Mouse (Mus musculus) ES-E14 (cell line): ENCODE results near the gene Atp1a4.

Experiments
- MAFK ChIP-seq: IDR thresholded peaks from 2 replicates; pipeline ENCODE4 v1.6.1; 2014; ENCODE audit warnings: mild to moderate bottlenecking, low read depth, low read length, inconsistent platforms; ENCODE audit not compliant: insufficient read depth
- ZC3H11A ChIP-seq: IDR thresholded peaks from 2 replicates; pipeline ENCODE4 v1.6.1; 2012; ENCODE audit warnings: low read depth, mild to moderate bottlenecking, inconsistent platforms, low read length, borderline replicate concordance

DNA sequence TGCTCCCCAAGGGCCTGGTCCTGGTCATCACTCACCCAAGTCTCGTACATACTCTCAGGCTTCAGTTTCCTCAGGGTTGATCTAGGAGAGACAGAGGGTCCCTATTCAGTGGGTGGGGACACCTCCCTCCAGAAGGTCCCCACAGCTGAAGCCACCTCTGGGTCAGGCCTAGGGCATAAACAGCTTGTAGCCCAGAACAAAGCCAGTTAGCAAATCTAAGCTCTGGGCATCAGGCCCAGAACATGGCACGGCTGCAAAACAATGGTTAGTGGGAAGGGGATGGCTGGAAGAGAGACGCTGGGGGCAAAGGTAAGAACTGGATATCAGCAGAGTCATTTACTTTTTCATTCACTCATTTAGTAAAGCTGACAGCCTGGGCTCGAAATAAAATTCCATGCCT is 44.4 kb downstream of the Atp1a4 start:
- TF ChIP-seq ZC3H11A (no peak), MAFK (no peak)
